ENCODE assay signal across 16 mouse cellular contexts in genomic region chr3:90386817-90387216, GRCm38 (mm10). TPM values are rescaled to one million over a fixed set of nuclear protein-coding genes. Genes with fewer than 3 reads are reported as not detected.
DNase-seq lines count a peak whose midpoint lies in the region; ATAC-seq and TF ChIP-seq lines count a peak whose summit lies in the region.
"Had no signal": no experiment of that assay in that cellular context is flagged by ENCODE, and none has a peak within 500 bp of the region (broad histone marks: within the 10 kb centered on the region; RNA-seq: fewer than 3 reads in every experiment).

No protein-coding gene starts in this region.

- WGBS in forebrain, postnatal 0 days: 96% methylated on average over 10 of the region's 10 CpGs
- WGBS in forebrain, embryonic 15.5 days: 91% methylated on average over 10 of the region's 10 CpGs
- 86% methylated on average over 10 of the region's 10 CpGs for WGBS in lung, postnatal 0 days
- 91% methylated on average over 10 of the region's 10 CpGs for WGBS in embryonic facial prominence, embryonic 13.5 days
- WGBS in hindbrain, postnatal 0 days: 91% methylated on average over 10 of the region's 10 CpGs

- no peak overlapping the region for H3K9ac ChIP-seq in forebrain, postnatal 0 days
- H3K9ac ChIP-seq in forebrain, embryonic 15.5 days (replicated peaks): no peak overlapping the region
- no peak overlapping the region for H3K9ac ChIP-seq in lung, postnatal 0 days (replicated peaks; ENCODE audit: low read depth)
- no peak overlapping the region; the same call in 1 of the 2 replicates for H3K9ac ChIP-seq in embryonic facial prominence, embryonic 13.5 days
- H3K9ac ChIP-seq in hindbrain, postnatal 0 days (replicated peaks; ENCODE audit: low read length): peak overlapping the region; percentile 92; the same call in 1 of the 2 replicates
- H3K9ac ChIP-seq: limb, embryonic 12.5 days; liver, embryonic 14.5 days had no signal

- peaks cover 12% of the 10 kb centered on the region for H3K36me3 ChIP-seq in forebrain, postnatal 0 days (ENCODE audit: insufficient read depth)
- peaks cover 5% of the 10 kb centered on the region for H3K36me3 ChIP-seq in forebrain, embryonic 15.5 days
- peaks cover 2% of the 10 kb centered on the region; the same call in 1 of the 2 replicates for H3K36me3 ChIP-seq in lung, postnatal 0 days (ENCODE audit: insufficient read depth, low read length)
- H3K36me3 ChIP-seq in embryonic facial prominence, embryonic 13.5 days: peaks cover 34% of the 10 kb centered on the region
- peaks cover 13% of the 10 kb centered on the region for H3K36me3 ChIP-seq in hindbrain, postnatal 0 days (ENCODE audit: insufficient read depth, low read length)

- peaks cover 21% of the 10 kb centered on the region for H3K4me1 ChIP-seq in forebrain, postnatal 0 days (ENCODE audit: insufficient read depth)
- H3K4me1 ChIP-seq in forebrain, embryonic 15.5 days: peaks cover 33% of the 10 kb centered on the region
- H3K4me1 ChIP-seq in lung, postnatal 0 days (ENCODE audit: insufficient read depth, low read depth, low read length): peaks cover 10% of the 10 kb centered on the region; the same call in 1 of the 2 replicates
- H3K4me1 ChIP-seq in embryonic facial prominence, embryonic 13.5 days: peaks cover 45% of the 10 kb centered on the region
- peaks cover 23% of the 10 kb centered on the region for H3K4me1 ChIP-seq in hindbrain, postnatal 0 days (ENCODE audit: insufficient read depth, low read length)

- H3K9me3 ChIP-seq in forebrain, postnatal 0 days (ENCODE audit: low read length): no peaks in the 10 kb centered on the region
- H3K9me3 ChIP-seq in forebrain, embryonic 15.5 days: no peaks in the 10 kb centered on the region
- no peaks in the 10 kb centered on the region for H3K9me3 ChIP-seq in lung, postnatal 0 days (ENCODE audit: low read length)
- H3K9me3 ChIP-seq in embryonic facial prominence, embryonic 13.5 days: no peaks in the 10 kb centered on the region
- no peaks in the 10 kb centered on the region for H3K9me3 ChIP-seq in hindbrain, postnatal 0 days (ENCODE audit: low read length)
- H3K9me3 ChIP-seq: heart, embryonic 13.5 days; limb, embryonic 12.5 days; megakaryocyte, embryonic 14.5 days had no signal

- H3K4me3 ChIP-seq in forebrain, postnatal 0 days (ENCODE audit: low read depth, low read length): no peak overlapping the region
- no peak overlapping the region for H3K4me3 ChIP-seq in forebrain, embryonic 15.5 days
- H3K4me3 ChIP-seq in lung, postnatal 0 days (ENCODE audit: low read depth, low read length): no peak overlapping the region
- peak overlapping the region; percentile 76; the same call in 1 of the 2 replicates for H3K4me3 ChIP-seq in embryonic facial prominence, embryonic 13.5 days
- no peak overlapping the region; the same call in 1 of the 2 replicates for H3K4me3 ChIP-seq in hindbrain, postnatal 0 days (ENCODE audit: low read length)
- H3K4me3 ChIP-seq: heart, embryonic 13.5 days; megakaryocyte, embryonic 14.5 days had no signal

- DNase-seq in forebrain, postnatal 0 days: no peak
- DNase-seq in lung, postnatal 0 days (ENCODE audit: low spot score): no peak
- DNase-seq in lung, postnatal 14 days: no peak
- DNase-seq in hindbrain, postnatal 0 days (ENCODE audit: low spot score): no peak
- DNase-seq in kidney, adult 18-20 months: no peak
- DNase-seq: cerebellum, adult 2 months; cerebellum, postnatal 36 days; retina, postnatal 1 day had no signal

- peak overlapping the region; percentile 86; the same call in 1 of the 2 replicates for H3K4me2 ChIP-seq in forebrain, postnatal 0 days (ENCODE audit: low read depth)
- H3K4me2 ChIP-seq in forebrain, embryonic 15.5 days (replicated peaks): no peak overlapping the region
- peak overlapping the region; percentile 98; the same call in 1 of the 2 replicates for H3K4me2 ChIP-seq in lung, postnatal 0 days (replicated peaks; ENCODE audit: low read depth, low read length)
- H3K4me2 ChIP-seq in embryonic facial prominence, embryonic 13.5 days: peak overlapping the region; percentile 92
- H3K4me2 ChIP-seq in hindbrain, postnatal 0 days (ENCODE audit: low read depth, low read length): peak overlapping the region; percentile 90

- TF ChIP-seq CTCF in forebrain, postnatal 0 days (IDR thresholded peaks at IDR 0.05; ENCODE audit: low read depth): no peak
- no peak for TF ChIP-seq CTCF in lung, postnatal 0 days (IDR thresholded peaks at IDR 0.05)
- no peak for TF ChIP-seq CTCF in hindbrain, postnatal 0 days (IDR thresholded peaks at IDR 0.05; ENCODE audit: low read depth)

- H3K27ac ChIP-seq in forebrain, postnatal 0 days (ENCODE audit: low read depth, low read length): no peak overlapping the region
- H3K27ac ChIP-seq in forebrain, embryonic 15.5 days (replicated peaks): no peak overlapping the region
- no peak overlapping the region for H3K27ac ChIP-seq in lung, postnatal 0 days (ENCODE audit: low read length)
- no peak overlapping the region for H3K27ac ChIP-seq in embryonic facial prominence, embryonic 13.5 days
- no peak overlapping the region for H3K27ac ChIP-seq in hindbrain, postnatal 0 days
- H3K27ac ChIP-seq: heart, embryonic 13.5 days; limb, embryonic 12.5 days; liver, embryonic 14.5 days had no signal

- TF ChIP-seq EP300 in lung, postnatal 0 days (IDR thresholded peaks at IDR 0.05): no peak

- no peaks in the 10 kb centered on the region for H3K27me3 ChIP-seq in forebrain, postnatal 0 days (ENCODE audit: insufficient read depth, low read length)
- no peaks in the 10 kb centered on the region for H3K27me3 ChIP-seq in forebrain, embryonic 15.5 days
- no peaks in the 10 kb centered on the region for H3K27me3 ChIP-seq in lung, postnatal 0 days (replicated peaks; ENCODE audit: insufficient read depth, low read length)
- H3K27me3 ChIP-seq in embryonic facial prominence, embryonic 13.5 days: no peaks in the 10 kb centered on the region
- H3K27me3 ChIP-seq in hindbrain, postnatal 0 days (ENCODE audit: insufficient read depth, low read length): no peaks in the 10 kb centered on the region
- H3K27me3 ChIP-seq: heart, embryonic 13.5 days; limb, embryonic 12.5 days had no signal

- no peak for ATAC-seq in forebrain, postnatal 0 days
- no peak for ATAC-seq in forebrain, embryonic 15.5 days (replicated peaks)
- no peak for ATAC-seq in lung, postnatal 0 days
- no peak for ATAC-seq in embryonic facial prominence, embryonic 13.5 days (ENCODE audit: insufficient number of reproducible peaks, insufficient read depth, low FRiP score, low TSS enrichment, low read depth)
- no peak for ATAC-seq in hindbrain, postnatal 0 days
- no peak for ATAC-seq in megakaryocyte, adult 5-6 weeks (ENCODE audit: poor library complexity, severe bottlenecking)
- ATAC-seq: forebrain, embryonic 16.5 days had no signal

RNA-seq across cellular contexts. Expression of gene Slc27a3, which starts 2.9 kb away (rescaled TPM):
- 47.4 and 50.8 TPM in 2 replicates for total RNA-seq in forebrain, postnatal 0 days (2014; rRNA removed)
- polyA plus RNA-seq in forebrain, postnatal 0 days (2015; fragmentation: Nextera tagmentation; extraction: Ambion mirVana): 23.7 and 25.0 TPM in 2 replicates
- polyA plus RNA-seq in forebrain, embryonic 15.5 days (2015; fragmentation: Nextera tagmentation; extraction: Ambion mirVana): 18.5 and 18.8 TPM in 2 replicates
- 16.0 and 18.0 TPM in 2 replicates for polyA plus RNA-seq in lung, postnatal 0 days (2015; fragmentation: Nextera tagmentation; extraction: Ambion mirVana)
- 39.6 and 44.3 TPM in 2 replicates for polyA plus RNA-seq in embryonic facial prominence, embryonic 13.5 days (2015; fragmentation: Nextera tagmentation; extraction: Ambion mirVana)
- total RNA-seq in hindbrain, postnatal 0 days (2014; rRNA removed): 85.1 and 87.2 TPM in 2 replicates
- polyA plus RNA-seq in hindbrain, postnatal 0 days (2015; fragmentation: Nextera tagmentation; extraction: Ambion mirVana): 28.3 and 30.3 TPM in 2 replicates
- 0.21 and 0.33 TPM in 2 replicates for total RNA-seq in megakaryocyte, adult 5-6 weeks (2015)
- 1.1 and 3.0 TPM in 2 replicates for total RNA-seq in megakaryocyte, adult 5-6 weeks (2017)

RNA-seq across cellular contexts. Expression of gene Ints3, which starts 46.6 kb away (rescaled TPM):
- 49.7 and 51.5 TPM in 2 replicates for total RNA-seq in forebrain, postnatal 0 days (2014; rRNA removed)
- polyA plus RNA-seq in forebrain, postnatal 0 days (2015; fragmentation: Nextera tagmentation; extraction: Ambion mirVana): 16.0 and 20.6 TPM in 2 replicates
- polyA plus RNA-seq in forebrain, embryonic 15.5 days (2015; fragmentation: Nextera tagmentation; extraction: Ambion mirVana): 33.6 and 36.5 TPM in 2 replicates
- polyA plus RNA-seq in lung, postnatal 0 days (2015; fragmentation: Nextera tagmentation; extraction: Ambion mirVana): 10.6 and 13.9 TPM in 2 replicates
- 31.0 and 31.1 TPM in 2 replicates for polyA plus RNA-seq in embryonic facial prominence, embryonic 13.5 days (2015; fragmentation: Nextera tagmentation; extraction: Ambion mirVana)
- 58.1 and 71.7 TPM in 2 replicates for total RNA-seq in hindbrain, postnatal 0 days (2014; rRNA removed)
- 19.9 and 20.4 TPM in 2 replicates for polyA plus RNA-seq in hindbrain, postnatal 0 days (2015; fragmentation: Nextera tagmentation; extraction: Ambion mirVana)
- 13.7 and 14.7 TPM in 2 replicates for total RNA-seq in megakaryocyte, adult 5-6 weeks (2015)
- 14.9 and 20.5 TPM in 2 replicates for total RNA-seq in megakaryocyte, adult 5-6 weeks (2017)
